Mouse (Mus musculus) megakaryocyte, embryonic 14.5 days (primary cell): ENCODE results near the gene Pcna.

Experiments
- FLI1 ChIP-seq: IDR thresholded peaks from 2 replicates; pipeline ENCODE4 v1.6.1; 2012; ENCODE audit warnings: low read length, inconsistent platforms, mixed read lengths
- GATA1 ChIP-seq: IDR thresholded peaks from 3 replicates; pipeline ENCODE4 v1.6.1; 2012; ENCODE audit warnings: mixed read lengths, low read length, inconsistent platforms, borderline replicate concordance

- TF ChIP-seq FLI1 (no peak), GATA1 (no peak)
Observed at GRCm38 (mm10) chr2:132205549-132205948, 47.6 kb downstream of the Pcna start.
